Mouse (Mus musculus) E14TG2a.4 (cell line): ENCODE measurements at regions not wholly inside any gene's neighbourhood (a gene's known extent, or its start where the extent isn't known, plus 50 kb on each side); places are given as distances from the start of the nearest gene placed in this dataset.
A peak's percentile ranks its signal among the peaks of the same experiment; 100 is the strongest.

Experiments used
- H3K27me3 ChIP-seq: 2 replicates; pipeline ENCODE4 v1.6.1; 2014; ENCODE audit warnings: low read length, control low read depth; ENCODE audit not compliant: insufficient read depth
- H3K36me3 ChIP-seq: 2 replicates; pipeline ENCODE4 v1.6.1; 2014; ENCODE audit warnings: low read length, control low read depth; ENCODE audit not compliant: insufficient read depth
- H3K4me1 ChIP-seq: replicated peaks from 2 replicates; pipeline ENCODE4 v1.6.1; 2014; ENCODE audit warnings: low read depth, low read length, control low read depth
- H3K4me3 ChIP-seq: replicated peaks from 2 replicates; pipeline ENCODE4 v1.5.1; 2014; ENCODE audit warnings: mild to moderate bottlenecking, low read length
- H3K9me3 ChIP-seq: 2 replicates; pipeline ENCODE4 v1.6.1; 2014; ENCODE audit warnings: low read length, control low read depth
- CTCF ChIP-seq: conservative IDR thresholded peaks from 2 replicates; pipeline ENCODE4 v1.5.1; 2014; ENCODE audit warnings: low read length
- NANOG ChIP-seq: IDR thresholded peaks from 2 replicates; pipeline ENCODE4 v1.6.1; 2014; ENCODE audit warnings: borderline replicate concordance, low read length, mixed read lengths
- POU5F1 ChIP-seq: IDR thresholded peaks from 2 replicates; pipeline ENCODE4 v1.6.1; 2014; ENCODE audit warnings: low read length, borderline replicate concordance

DNA sequence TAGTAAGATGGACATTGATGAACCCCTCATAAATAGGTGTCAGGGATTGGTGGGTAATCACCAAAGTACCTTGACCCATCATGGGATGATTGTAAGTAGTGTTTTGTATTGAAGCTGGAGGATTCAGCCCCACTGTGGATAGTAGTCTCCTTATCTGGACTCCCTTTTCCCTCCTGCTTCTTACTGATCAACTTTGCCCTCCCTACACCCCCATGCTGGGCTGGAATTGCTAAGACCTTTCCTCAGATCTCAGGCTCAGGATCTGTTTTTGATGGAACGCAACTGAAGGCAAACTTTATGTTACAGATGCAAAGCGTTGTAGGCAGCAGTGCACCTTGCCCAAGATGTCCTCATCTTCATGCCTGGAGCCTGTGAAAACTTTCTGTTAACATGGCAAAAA is 73.7 kb upstream of the Pgrmc2 start:
- H3K9me3 ChIP-seq, result no peaks in the 10 kb centered on the region
- no peak overlapping the region for H3K4me3 ChIP-seq
- no peak for TF ChIP-seq NANOG
- no peak for TF ChIP-seq POU5F1
- no peak for TF ChIP-seq CTCF
- no peaks in the 10 kb centered on the region for H3K27me3 ChIP-seq
- peaks cover 9% of the 10 kb centered on the region for H3K4me1 ChIP-seq
- no peaks in the 10 kb centered on the region for H3K36me3 ChIP-seq

DNA sequence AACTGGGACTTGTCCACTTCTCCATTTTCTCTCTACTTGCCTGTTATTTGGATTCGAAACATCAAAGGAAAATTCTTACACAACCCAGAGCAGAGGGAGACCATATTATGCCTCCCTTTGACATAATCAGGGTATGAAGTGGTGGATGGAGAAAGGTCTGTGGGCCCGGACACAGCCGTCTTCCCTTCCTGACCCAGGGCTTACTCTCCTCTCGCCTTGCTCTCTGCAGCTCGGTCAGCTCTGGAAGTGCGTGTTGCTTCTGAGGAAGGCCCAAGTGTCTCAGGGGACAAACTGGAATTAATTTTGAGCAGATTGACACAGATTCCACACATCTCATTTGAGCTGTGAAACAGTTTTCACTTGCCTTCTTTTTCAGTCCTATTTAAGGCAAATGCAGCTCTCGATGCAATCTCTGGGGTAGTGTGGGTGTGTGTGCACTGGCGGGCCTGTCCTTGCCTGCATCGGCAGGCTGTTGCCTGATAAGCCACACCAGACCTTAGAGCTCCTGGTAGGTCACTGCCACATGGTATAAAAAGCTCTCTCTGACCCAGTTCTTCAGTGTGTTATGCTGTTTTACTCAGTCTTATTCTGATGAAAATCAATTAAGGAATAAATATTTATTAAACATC is 72.4 kb upstream of the Pgrmc2 start:
- Histone ChIP-seq H3K4me3 (no peak overlapping the region), H3K9me3 (no peaks in the 10 kb centered on the region), H3K4me1 (peaks cover 9% of the 10 kb centered on the region), H3K27me3 (no peaks in the 10 kb centered on the region), H3K36me3 (no peaks in the 10 kb centered on the region)
- no peak for TF ChIP-seq CTCF
- no peak for TF ChIP-seq POU5F1
- TF ChIP-seq NANOG, result no peak

DNA sequence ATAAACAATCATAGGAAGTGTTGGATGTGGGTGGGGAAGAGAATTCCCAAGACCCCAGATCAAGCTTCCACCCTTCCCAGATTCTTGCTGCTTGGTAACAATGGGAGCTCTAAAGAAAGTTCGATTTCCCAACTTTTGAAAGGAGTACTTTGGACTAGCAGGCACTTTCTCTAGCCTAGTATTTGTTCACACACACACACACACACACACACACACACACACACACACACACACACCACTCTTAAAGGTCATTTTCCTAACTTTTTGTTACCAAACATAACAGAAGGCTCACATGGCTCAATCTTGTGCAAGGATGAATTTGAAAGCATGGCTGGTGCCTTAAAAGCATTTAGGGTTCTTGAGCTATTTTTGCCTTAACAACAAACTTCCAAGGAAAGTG is 71.6 kb upstream of the Pgrmc2 start:
- no peaks in the 10 kb centered on the region for H3K9me3 ChIP-seq
- H3K36me3 ChIP-seq, result no peaks in the 10 kb centered on the region
- no peaks in the 10 kb centered on the region for H3K27me3 ChIP-seq
- peaks cover 9% of the 10 kb centered on the region for H3K4me1 ChIP-seq
- TF ChIP-seq CTCF (no peak), NANOG (no peak), POU5F1 (no peak)
- no peak overlapping the region for H3K4me3 ChIP-seq

DNA sequence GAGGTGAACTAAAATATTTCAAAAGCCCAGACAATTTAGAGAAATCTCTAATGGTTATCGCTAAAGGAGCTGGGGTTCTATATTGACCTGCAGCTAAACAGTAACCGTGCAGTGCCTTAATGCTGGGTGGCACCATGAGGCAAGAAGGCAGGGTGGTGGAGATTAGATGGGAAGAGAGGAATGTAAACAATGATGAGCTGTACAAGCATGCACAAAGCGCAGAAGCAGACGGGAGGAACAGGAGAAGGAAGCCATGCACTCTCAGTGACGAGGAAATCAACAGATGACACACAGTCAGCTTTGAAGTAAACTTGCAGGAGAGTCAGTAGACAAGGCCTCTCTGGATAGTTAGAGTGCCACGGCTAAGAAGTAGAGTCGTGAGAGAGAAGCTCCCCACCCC is 69.1 kb upstream of the Pgrmc2 start:
- no peak for TF ChIP-seq CTCF
- no peaks in the 10 kb centered on the region for H3K36me3 ChIP-seq
- H3K4me1 ChIP-seq, result peaks cover 5% of the 10 kb centered on the region
- H3K4me3 ChIP-seq, result no peak overlapping the region
- H3K27me3 ChIP-seq, result no peaks in the 10 kb centered on the region
- H3K9me3 ChIP-seq, result no peaks in the 10 kb centered on the region

DNA sequence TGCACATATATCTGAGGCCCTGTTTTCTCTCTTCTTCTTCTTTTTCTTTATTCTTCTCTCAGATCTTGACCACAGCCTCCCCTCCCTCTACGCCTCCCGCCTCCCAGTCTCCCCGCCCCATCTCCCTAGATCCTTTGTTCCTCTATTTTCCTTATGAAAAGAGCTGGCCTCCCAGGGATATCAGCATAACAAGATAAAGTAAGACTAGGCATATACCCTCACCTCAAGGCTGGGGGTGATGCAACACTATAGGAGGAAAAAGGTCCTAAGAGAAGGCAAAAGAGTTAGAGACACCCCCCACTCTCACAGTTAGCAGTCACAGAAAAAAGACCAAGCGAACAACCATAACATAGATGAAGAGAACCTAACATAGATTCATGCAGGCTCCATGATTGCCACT is 57.5 kb upstream of the Pgrmc2 start:
- TF ChIP-seq POU5F1 (0 out of 2 replicates have a peak, but pooled peaks have one; percentile 5), CTCF (no peak)
- H3K9me3 ChIP-seq, result peaks cover 34% of the 10 kb centered on the region
- no peaks in the 10 kb centered on the region for H3K36me3 ChIP-seq
- no peaks in the 10 kb centered on the region for H3K27me3 ChIP-seq
- H3K4me3 ChIP-seq, result no peak overlapping the region
- H3K4me1 ChIP-seq, result peaks cover 13% of the 10 kb centered on the region

DNA sequence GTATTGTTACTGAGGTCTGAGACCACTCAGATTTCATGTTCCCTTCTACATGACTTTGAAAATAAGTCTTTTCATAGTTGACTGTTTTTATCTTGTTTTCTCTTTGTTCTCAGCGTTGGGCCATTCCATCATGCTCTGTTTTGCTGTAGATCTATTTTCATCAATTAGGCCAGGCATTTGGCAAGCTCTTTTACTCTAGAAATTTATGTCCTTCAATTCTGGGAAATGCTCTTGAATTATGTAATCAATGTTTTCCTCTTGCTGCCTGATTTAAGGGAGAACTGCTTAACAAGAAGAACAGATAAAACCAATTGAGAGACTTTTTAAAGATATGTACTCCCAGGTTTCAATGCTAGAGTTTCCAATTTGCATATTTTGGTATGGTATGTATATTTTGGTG is 55.1 kb upstream of the Pgrmc2 start:
- Histone ChIP-seq H3K36me3 (no peaks in the 10 kb centered on the region), H3K4me1 (peaks cover 13% of the 10 kb centered on the region), H3K4me3 (no peak overlapping the region), H3K27me3 (no peaks in the 10 kb centered on the region), H3K9me3 (peaks cover 35% of the 10 kb centered on the region)
- TF ChIP-seq NANOG (no peak), CTCF (no peak), POU5F1 (no peak)

DNA sequence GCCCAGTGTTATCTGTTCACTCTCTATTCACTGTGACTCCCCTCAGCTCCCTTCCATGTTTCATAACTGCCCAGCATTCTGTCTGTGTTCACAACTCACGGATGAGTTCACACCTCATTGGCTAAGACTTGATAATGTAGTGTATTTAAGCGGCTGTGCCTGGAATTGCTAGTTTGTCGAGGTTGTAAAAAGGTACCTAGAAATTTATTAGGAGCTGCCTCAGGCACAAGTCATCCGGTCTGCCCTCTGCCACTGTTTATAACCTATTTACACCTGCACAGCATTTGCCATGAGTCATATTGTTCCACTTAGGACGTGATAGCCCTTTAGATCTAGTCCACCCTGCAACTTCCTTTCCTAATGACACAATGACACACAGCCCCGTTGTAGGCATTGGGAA is 50.0 kb upstream of the Pgrmc2 start:
- no peaks in the 10 kb centered on the region for H3K36me3 ChIP-seq

More for the DNA sequence above, 50.0 kb upstream of the Pgrmc2 start:
- no peak for TF ChIP-seq CTCF
- no peak for TF ChIP-seq POU5F1
- TF ChIP-seq NANOG, result no peak
- H3K27me3 ChIP-seq, result peaks cover 5% of the 10 kb centered on the region; the same call in 1 of the 2 replicates
- no peaks in the 10 kb centered on the region for H3K4me1 ChIP-seq
- no peak overlapping the region for H3K4me3 ChIP-seq
- H3K9me3 ChIP-seq, result peaks cover 17% of the 10 kb centered on the region
